Mouse (Mus musculus): Measurements from ENCODE around the gene Pwwp2b. TPM values are rescaled to one million over a fixed set of nuclear protein-coding genes. Genes with fewer than 3 reads are reported as not detected.

Gene Pwwp2b
- polyA plus RNA-seq, 1 experiment from 2014 or later = 13.5 TPM

DNA sequence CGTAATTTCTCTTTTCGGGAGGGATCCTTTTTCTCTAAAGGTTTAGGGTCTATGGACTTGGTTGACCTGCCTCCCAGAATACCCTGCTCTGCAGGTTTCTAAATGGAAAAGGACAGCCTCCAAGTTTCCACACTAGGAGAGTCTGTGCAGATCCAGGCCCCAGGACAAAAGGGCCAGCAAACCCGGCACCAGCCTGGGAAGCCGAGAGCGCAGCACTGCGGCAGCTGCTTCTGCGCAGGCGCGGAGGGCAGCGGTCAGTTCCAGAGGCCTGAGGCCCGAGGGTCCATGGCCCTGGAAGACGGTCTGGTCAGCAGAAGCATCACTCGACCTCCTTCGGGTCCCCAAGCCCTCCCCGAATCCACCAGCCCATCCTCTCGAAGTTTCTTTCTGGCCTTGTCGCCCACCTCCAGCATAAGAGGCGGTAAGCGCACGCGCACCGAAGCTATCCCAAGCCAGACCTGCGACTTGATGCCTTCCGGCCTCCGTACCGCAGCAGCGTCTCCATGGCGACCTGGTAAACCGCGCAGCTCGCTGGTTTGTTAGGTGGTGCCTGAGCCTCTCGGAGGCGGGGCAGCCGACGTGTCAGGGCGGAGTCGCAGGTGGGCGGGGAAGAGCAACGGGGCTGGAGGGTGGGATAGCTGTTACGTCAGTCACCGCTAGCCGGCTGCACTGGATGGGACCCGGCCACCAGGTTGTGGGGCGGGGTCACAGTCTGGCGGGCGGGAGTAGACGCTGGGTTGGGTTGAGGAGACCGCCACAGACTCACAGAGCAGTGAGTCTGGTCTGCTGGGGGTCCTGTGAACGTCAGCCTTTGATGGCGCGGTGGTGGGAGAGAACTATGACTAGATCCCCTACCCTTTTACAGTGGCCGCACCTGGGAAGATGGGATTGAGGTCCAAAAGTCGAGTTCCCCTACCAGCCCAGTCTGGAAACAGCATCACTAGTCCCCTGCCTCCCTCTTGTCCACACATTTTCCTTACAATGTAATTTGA lies 35.2 kb upstream of the Pwwp2b start, which contains the start of the genes Lrrc27 and Stk32c:
Lrrc27 (plus strand) TSS at position 235 of the 992 bp plus-strand sequence.
Stk32c (minus strand) TSS at position 554 of the 992 bp plus-strand sequence.
- Histone ChIP-seq H3K27me3 (ENCODE audit: insufficient read depth, low read length) (no peaks in the 10 kb centered on the region), H3K9ac (peak within 1 kb of the TSS; percentile 67), H3K27ac (ENCODE audit: low read depth) (peak within 1 kb of the TSS; percentile 82), H3K4me3 (ENCODE audit: low read depth, low read length) (peak within 1 kb of the TSS; percentile 63), H3K4me2 (peak within 1 kb of the TSS; percentile 72), H3K4me1 (ENCODE audit: insufficient read depth) (0 out of 2 replicates have a peak, but pooled peaks cover 4% of the 10 kb centered on the region), H3K9me3 (ENCODE audit: low read depth, low read length) (no peaks in the 10 kb centered on the region), H3K36me3 (ENCODE audit: insufficient read depth) (no peaks in the 10 kb centered on the region)
- peak; percentile 51 for TF ChIP-seq CTCF (IDR thresholded peaks at IDR 0.05; ENCODE audit: low read depth)
- peak; percentile 97 for ATAC-seq (ENCODE audit: insufficient read depth)
- 2% methylated on average over 53 of the region's 53 CpGs for WGBS
- DNase-seq = peak; percentile 99

DNA sequence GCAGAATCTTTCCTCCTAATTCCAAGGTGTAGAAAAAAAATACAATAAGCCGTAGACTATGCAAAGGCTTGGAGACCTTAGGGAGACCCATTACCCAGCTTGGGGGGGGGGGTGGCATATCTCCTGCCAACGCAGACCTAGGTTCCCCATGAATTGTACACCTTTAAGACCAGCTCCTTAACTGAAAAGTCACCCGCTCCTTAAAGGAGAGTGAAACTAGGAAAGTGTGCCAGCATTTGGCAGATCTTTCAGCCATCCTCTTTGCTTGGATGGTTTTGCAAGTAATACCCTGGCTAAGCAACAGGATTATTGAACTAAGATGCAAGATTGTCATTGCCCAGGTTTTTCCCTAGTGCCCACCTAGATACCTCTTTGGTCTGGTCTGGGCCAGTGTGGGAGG lies 34.5 kb upstream of the Pwwp2b start:
- peak overlapping the region; percentile 36; the same call in 1 of the 2 replicates for H3K9ac ChIP-seq
- H3K27ac ChIP-seq (ENCODE audit: low read depth) = no peak overlapping the region
- no peaks in the 10 kb centered on the region for H3K9me3 ChIP-seq (ENCODE audit: low read depth, low read length)
- peaks cover 5% of the 10 kb centered on the region; the same call in 1 of the 2 replicates for H3K4me1 ChIP-seq (ENCODE audit: insufficient read depth)
- TF ChIP-seq CTCF (IDR thresholded peaks at IDR 0.05; ENCODE audit: low read depth) = no peak
- no peak; the same call in 1 of the 2 replicates for ATAC-seq (ENCODE audit: insufficient read depth)
- DNase-seq = no peak
- H3K36me3 ChIP-seq (ENCODE audit: insufficient read depth) = no peaks in the 10 kb centered on the region
- H3K4me2 ChIP-seq = peak overlapping the region; percentile 72
- peak overlapping the region; percentile 63 for H3K4me3 ChIP-seq (ENCODE audit: low read depth, low read length)
- 56% methylated on average over 3 of the region's 3 CpGs for WGBS
- no peaks in the 10 kb centered on the region for H3K27me3 ChIP-seq (ENCODE audit: insufficient read depth, low read length)

DNA sequence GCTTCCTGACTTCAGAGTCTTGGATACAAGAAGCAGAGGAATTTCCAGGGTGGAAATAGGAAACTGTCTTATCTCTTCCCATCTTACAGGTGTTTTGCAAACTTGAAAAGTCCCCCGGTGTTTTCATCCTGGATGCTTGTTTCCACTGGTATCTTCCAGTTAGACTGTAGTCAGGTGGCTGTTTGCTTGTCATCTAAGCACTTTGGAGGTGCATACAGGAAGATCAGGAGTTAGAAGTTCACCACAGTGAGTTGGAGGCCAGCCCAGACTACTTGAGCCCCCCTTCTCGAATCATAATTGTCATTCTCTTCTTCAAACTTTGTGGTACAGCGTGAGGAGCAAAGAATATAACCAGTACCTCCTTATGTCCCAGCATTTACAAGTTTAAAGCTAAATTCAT lies 34.1 kb upstream of the Pwwp2b start:
- Histone ChIP-seq H3K9me3 (ENCODE audit: low read depth, low read length) (no peaks in the 10 kb centered on the region), H3K27ac (ENCODE audit: low read depth) (no peak overlapping the region), H3K36me3 (ENCODE audit: insufficient read depth) (no peaks in the 10 kb centered on the region), H3K27me3 (ENCODE audit: insufficient read depth, low read length) (no peaks in the 10 kb centered on the region), H3K9ac (no peak overlapping the region), H3K4me1 (ENCODE audit: insufficient read depth) (peaks cover 10% of the 10 kb centered on the region; the same call in 1 of the 2 replicates), H3K4me3 (ENCODE audit: low read depth, low read length) (no peak overlapping the region), H3K4me2 (no peak overlapping the region)
- 60% methylated on average over 3 of the region's 3 CpGs for WGBS
- DNase-seq (no peak), ATAC-seq (ENCODE audit: insufficient read depth) (no peak)
- no peak for TF ChIP-seq CTCF (IDR thresholded peaks at IDR 0.05; ENCODE audit: low read depth)

DNA sequence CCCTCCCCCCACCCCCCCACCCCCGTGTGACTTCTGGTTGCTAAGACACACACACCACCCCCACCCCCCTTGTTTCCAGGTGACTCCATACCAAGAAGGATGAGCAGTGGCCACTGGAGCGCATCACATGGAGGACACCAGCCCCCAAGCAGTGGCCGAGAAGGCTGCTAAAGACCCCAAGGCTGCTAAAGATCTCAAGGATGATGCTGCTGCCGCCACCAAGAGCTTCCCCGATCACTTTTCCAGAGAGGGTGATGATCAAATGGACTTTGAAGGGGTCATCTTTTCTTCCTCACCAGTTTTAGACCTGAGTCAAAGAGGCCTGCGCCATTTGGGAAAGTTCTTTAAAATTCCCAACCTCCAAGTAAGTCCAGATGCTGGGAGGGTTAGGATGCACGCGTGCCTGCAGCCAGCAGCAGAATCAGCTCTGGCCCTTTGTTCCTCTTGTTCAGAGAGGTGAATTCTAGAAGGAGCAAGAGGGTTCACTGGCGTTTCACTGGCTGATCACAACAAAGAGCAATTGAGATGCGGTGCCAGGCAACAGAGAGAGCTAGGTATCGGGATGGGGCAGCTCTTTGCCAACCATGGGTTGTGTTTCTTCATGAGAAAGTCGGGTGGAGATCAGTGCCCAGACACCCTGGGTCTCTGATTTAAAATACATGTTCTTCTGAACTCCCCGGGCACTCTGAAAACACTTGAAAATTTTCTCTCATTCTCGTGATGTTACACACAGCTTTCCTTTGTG lies 33.5 kb upstream of the Pwwp2b start:
- no peak for DNase-seq
- no peak for TF ChIP-seq CTCF (IDR thresholded peaks at IDR 0.05; ENCODE audit: low read depth)
- no peak for ATAC-seq (ENCODE audit: insufficient read depth)
- H3K4me1 ChIP-seq (ENCODE audit: insufficient read depth) = peaks cover 11% of the 10 kb centered on the region; the same call in 1 of the 2 replicates
- no peak overlapping the region for H3K9ac ChIP-seq
- no peaks in the 10 kb centered on the region for H3K27me3 ChIP-seq (ENCODE audit: insufficient read depth, low read length)
- H3K27ac ChIP-seq (ENCODE audit: low read depth) = no peak overlapping the region
- no peak overlapping the region for H3K4me3 ChIP-seq (ENCODE audit: low read depth, low read length)
- no peaks in the 10 kb centered on the region for H3K9me3 ChIP-seq (ENCODE audit: low read depth, low read length)
- H3K4me2 ChIP-seq = no peak overlapping the region
- H3K36me3 ChIP-seq (ENCODE audit: insufficient read depth) = no peaks in the 10 kb centered on the region
- 76% methylated on average over 14 of the region's 14 CpGs for WGBS

DNA sequence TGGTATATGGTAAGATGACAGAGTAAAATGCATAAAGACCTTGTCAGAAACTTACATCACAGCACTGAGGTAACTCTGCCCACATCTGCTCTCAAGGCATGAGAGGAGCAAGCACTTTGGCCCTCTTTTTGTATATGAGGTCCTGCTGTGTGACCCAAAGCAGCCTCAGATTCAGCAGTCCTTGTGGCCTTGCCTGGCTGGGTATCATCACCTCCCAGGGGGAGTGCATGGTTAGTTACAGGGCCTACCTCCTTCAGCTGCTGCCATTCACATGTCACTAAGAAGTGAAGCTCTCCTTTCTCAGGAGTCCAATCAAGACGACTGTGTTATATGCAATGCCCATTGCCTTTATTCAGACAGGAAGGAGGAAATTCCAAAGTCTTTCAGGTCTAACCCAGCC lies 32.8 kb upstream of the Pwwp2b start:
- Histone ChIP-seq H3K9me3 (ENCODE audit: low read depth, low read length) (no peaks in the 10 kb centered on the region), H3K9ac (no peak overlapping the region), H3K4me2 (no peak overlapping the region), H3K4me1 (ENCODE audit: insufficient read depth) (peaks cover 17% of the 10 kb centered on the region; the same call in 1 of the 2 replicates), H3K27me3 (ENCODE audit: insufficient read depth, low read length) (no peaks in the 10 kb centered on the region), H3K27ac (ENCODE audit: low read depth) (no peak overlapping the region), H3K36me3 (ENCODE audit: insufficient read depth) (no peaks in the 10 kb centered on the region), H3K4me3 (ENCODE audit: low read depth, low read length) (no peak overlapping the region)
- WGBS = 45% methylated on average over 1 of the region's 1 CpGs
- TF ChIP-seq CTCF (IDR thresholded peaks at IDR 0.05; ENCODE audit: low read depth) = no peak
- no peak for ATAC-seq (ENCODE audit: insufficient read depth)
- no peak for DNase-seq

DNA sequence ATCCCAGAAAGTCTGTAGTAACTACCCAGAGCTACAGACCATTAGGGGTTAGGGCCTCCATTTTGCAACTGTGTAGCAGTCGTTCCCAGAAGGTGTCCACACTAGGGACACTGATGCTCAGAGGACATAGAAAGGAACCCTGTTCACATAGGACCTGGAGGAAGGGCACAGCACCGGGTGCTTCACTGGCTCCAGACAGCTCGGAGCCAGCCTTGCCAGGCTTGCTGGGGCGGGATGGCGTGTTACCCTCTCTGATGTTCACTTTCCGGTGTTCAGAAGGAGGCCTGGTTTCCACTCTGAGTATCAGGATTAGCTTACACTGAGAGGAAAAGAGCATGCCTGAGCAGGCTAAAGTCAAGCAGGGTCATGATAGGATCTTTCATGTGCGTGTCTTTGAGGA lies 32.3 kb upstream of the Pwwp2b start:
- no peak overlapping the region for H3K27ac ChIP-seq (ENCODE audit: low read depth)
- no peak overlapping the region for H3K4me3 ChIP-seq (ENCODE audit: low read depth, low read length)
- H3K9me3 ChIP-seq (ENCODE audit: low read depth, low read length) = no peaks in the 10 kb centered on the region
- H3K4me1 ChIP-seq (ENCODE audit: insufficient read depth) = peaks cover 17% of the 10 kb centered on the region; the same call in 1 of the 2 replicates
- no peak for DNase-seq
- no peak overlapping the region for H3K9ac ChIP-seq
- H3K36me3 ChIP-seq (ENCODE audit: insufficient read depth) = no peaks in the 10 kb centered on the region
- no peaks in the 10 kb centered on the region for H3K27me3 ChIP-seq (ENCODE audit: insufficient read depth, low read length)
- no peak for TF ChIP-seq CTCF (IDR thresholded peaks at IDR 0.05; ENCODE audit: low read depth)
- H3K4me2 ChIP-seq = no peak overlapping the region
- ATAC-seq (ENCODE audit: insufficient read depth) = no peak
- WGBS = 82% methylated on average over 7 of the region's 7 CpGs

All from lung, embryonic 14.5 days (tissue).